Comparison of ENCODE assay signal across 8 mouse cellular contexts in genomic region chr6:88898534-88899048, GRCm38 (mm10). TPM values are rescaled to one million over a fixed set of nuclear protein-coding genes. Genes with fewer than 3 reads are reported as not detected.
DNase-seq lines count a peak whose midpoint lies in the region; ATAC-seq lines count a peak whose summit lies in the region.

TSS of gene Mcm2 (minus strand) at chr6:88898780.

- no peaks in the 10 kb centered on the region for H3K27me3 ChIP-seq in intestine, embryonic 14.5 days (replicated peaks; ENCODE audit: control insufficient read depth, insufficient read depth, low read length)

- peak within 1 kb of the TSS; percentile 91 for H3K9ac ChIP-seq in intestine, embryonic 14.5 days (ENCODE audit: low read length)

- DNase-seq in adrenal gland, adult 18-20 months (ENCODE audit: low spot score in 2 of 2) = peak; percentile 89 to 90
- DNase-seq in embryo, embryonic 11 days = peak; percentile 98
- DNase-seq in gastrocnemius, postnatal 25 days = peak; percentile 94
- DNase-seq in intestine, embryonic 14.5 days (ENCODE audit: low spot score) = peak; percentile 99
- DNase-seq in left cerebral cortex, postnatal 14 days (ENCODE audit: low spot score in 2 of 2) = peak; percentile 93
- peak; percentile 97 for DNase-seq in mesoderm, embryonic 11.5 days (ENCODE audit: low read depth, low spot score)
- peak; percentile 89 to 91 for DNase-seq in right cerebral cortex, postnatal 36 days (ENCODE audit: low spot score in 2 of 2)
- peak; percentile 98 for DNase-seq in yolk sac, embryonic 10.5 days (ENCODE audit: low spot score)

- H3K4me3 ChIP-seq in intestine, embryonic 14.5 days (ENCODE audit: low read depth, low read length) = peak within 1 kb of the TSS; percentile 75

- peaks cover 31% of the 10 kb centered on the region for H3K36me3 ChIP-seq in intestine, embryonic 14.5 days (ENCODE audit: control insufficient read depth, insufficient read depth, low read length)

- peak; percentile 75 for ATAC-seq in intestine, embryonic 14.5 days (replicated peaks; ENCODE audit: low FRiP score, low TSS enrichment, low read depth)

- peak within 1 kb of the TSS; percentile 79 for H3K4me2 ChIP-seq in intestine, embryonic 14.5 days (ENCODE audit: low read length)

- H3K9me3 ChIP-seq in intestine, embryonic 14.5 days (ENCODE audit: control insufficient read depth, low read length) = no peaks in the 10 kb centered on the region

- H3K27ac ChIP-seq in intestine, embryonic 14.5 days (ENCODE audit: low read depth) = peak within 1 kb of the TSS; percentile 82

- intact Hi-C loops in left cerebral cortex, postnatal 14 days (cut with DNase I) = no loop called here

- WGBS in intestine, embryonic 14.5 days = under 1% methylated on average over 33 of the region's 33 CpGs

- H3K4me1 ChIP-seq in intestine, embryonic 14.5 days (replicated peaks; ENCODE audit: control insufficient read depth, insufficient read depth, low read length) = peaks cover 22% of the 10 kb centered on the region

RNA-seq across cellular contexts. Expression of gene Mcm2, which starts in this region (rescaled TPM):
- 10 to 100 TPM; 23.7 to 26.9 TPM for total RNA-seq in adrenal gland, adult 18-20 months (2021)
- total RNA-seq in gastrocnemius, postnatal 25 days (2021) = 1 to 10 TPM; 4.6 to 6.5 TPM
- 139 and 152 TPM in 2 replicates for polyA plus RNA-seq in intestine, embryonic 14.5 days (2014; fragmentation: Nextera tagmentation; extraction: Ambion mirVana)
- total RNA-seq in left cerebral cortex, postnatal 14 days (2021) = 1 to 10 TPM; 3.6 to 3.8 TPM

Comparison
In these comparisons a context has a peak if more than half of its experiments do, and no peak if none do; other contexts are left out.
1. Peak in every context shown above with its lines: DNase-seq, ATAC-seq, H3K4me3 ChIP-seq and H3K27ac ChIP-seq.